Mouse (Mus musculus): ENCODE data around the gene Tnr. TPM values are rescaled to one million over a fixed set of nuclear protein-coding genes. Genes with fewer than 3 reads are reported as not detected.

The Tnr gene
- polyA plus RNA-seq, 1 experiment from 2014 or later, result 1.7 TPM

GRCm38 (mm10) chr1:159742003-159742274, 218.4 kb downstream of the Tnr start:
- WGBS, result 61% methylated on average over 3 of the region's 3 CpGs
- Histone ChIP-seq H3K27me3 (no peaks in the 10 kb centered on the region), H3K36me3 (no peaks in the 10 kb centered on the region), H3K9me3 (no peaks in the 10 kb centered on the region), H3K9ac (replicated peaks) (no peak overlapping the region), H3K4me3 (replicated peaks) (no peak overlapping the region), H3K27ac (no peak overlapping the region), H3K4me2 (replicated peaks) (no peak overlapping the region), H3K4me1 (replicated peaks) (peaks cover 10% of the 10 kb centered on the region)
- no peak for ATAC-seq

GRCm38 (mm10) chr1:159743744-159744253, 220.2 kb downstream of the Tnr start:
- no peak overlapping the region for H3K27ac ChIP-seq
- H3K4me2 ChIP-seq (replicated peaks), result no peak overlapping the region
- no peaks in the 10 kb centered on the region for H3K36me3 ChIP-seq
- H3K4me1 ChIP-seq (replicated peaks), result peaks cover 10% of the 10 kb centered on the region
- H3K27me3 ChIP-seq, result no peaks in the 10 kb centered on the region
- no peak overlapping the region for H3K9ac ChIP-seq (replicated peaks)
- 88% methylated on average over 2 of the region's 2 CpGs for WGBS
- ATAC-seq, result no peak
- H3K4me3 ChIP-seq (replicated peaks), result no peak overlapping the region
- H3K9me3 ChIP-seq, result no peaks in the 10 kb centered on the region

DNA sequence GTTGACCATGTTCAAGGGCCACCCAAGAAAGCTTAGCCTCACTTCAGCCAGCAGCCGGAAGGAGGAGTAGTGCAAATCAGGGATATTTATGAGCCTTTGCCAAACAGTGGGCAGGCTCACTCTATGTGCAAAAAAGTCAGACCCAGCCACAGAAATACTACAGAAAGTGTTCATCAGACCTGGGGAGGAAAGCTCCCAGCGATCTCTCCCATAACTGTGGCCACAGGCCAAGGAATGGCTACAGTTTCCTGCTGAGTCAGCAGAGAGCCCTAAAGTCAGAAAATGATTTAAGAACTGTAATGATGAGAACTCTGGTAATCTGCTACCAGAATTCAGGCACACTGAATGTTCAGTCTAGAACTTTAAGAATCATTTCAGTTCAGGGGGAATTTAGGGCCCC, 221.7 kb downstream of the Tnr start:
- ATAC-seq, result no peak
- Histone ChIP-seq H3K36me3 (no peaks in the 10 kb centered on the region), H3K27me3 (no peaks in the 10 kb centered on the region), H3K4me1 (replicated peaks) (peaks cover 10% of the 10 kb centered on the region), H3K4me2 (replicated peaks) (no peak overlapping the region), H3K9me3 (no peaks in the 10 kb centered on the region), H3K27ac (no peak overlapping the region), H3K9ac (replicated peaks) (no peak overlapping the region), H3K4me3 (replicated peaks) (no peak overlapping the region)
- WGBS, result 93% methylated on average over 2 of the region's 2 CpGs

DNA sequence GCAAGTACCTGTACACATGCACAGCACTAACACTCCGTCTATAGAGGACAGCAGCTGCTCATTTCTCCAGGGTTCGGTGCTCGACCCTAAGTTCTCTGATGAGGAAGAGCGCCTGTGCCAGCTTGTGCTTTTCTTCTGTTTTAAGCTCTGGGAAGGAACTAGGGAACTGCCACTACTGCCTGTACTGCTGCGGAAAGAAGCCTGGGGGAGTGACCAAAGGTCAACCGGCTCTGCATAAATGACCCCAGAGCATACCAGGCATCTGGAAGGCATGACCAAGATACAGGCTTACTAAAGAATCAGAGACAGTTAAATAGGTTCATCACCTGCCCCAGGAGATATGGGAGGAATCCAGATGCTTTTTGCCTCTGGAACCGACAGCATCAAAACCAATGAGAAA, 224.4 kb downstream of the Tnr start:
- Histone ChIP-seq H3K4me1 (replicated peaks) (no peaks in the 10 kb centered on the region), H3K4me2 (replicated peaks) (no peak overlapping the region), H3K36me3 (no peaks in the 10 kb centered on the region), H3K9me3 (no peaks in the 10 kb centered on the region), H3K27ac (no peak overlapping the region), H3K9ac (replicated peaks) (no peak overlapping the region), H3K4me3 (replicated peaks) (no peak overlapping the region), H3K27me3 (no peaks in the 10 kb centered on the region)
- 73% methylated on average over 7 of the region's 7 CpGs for WGBS
- ATAC-seq, result no peak

GRCm38 (mm10) chr1:159750411-159750810, 226.8 kb downstream of the Tnr start:
- H3K36me3 ChIP-seq, result no peaks in the 10 kb centered on the region
- H3K9ac ChIP-seq (replicated peaks), result no peak overlapping the region
- H3K4me2 ChIP-seq (replicated peaks), result no peak overlapping the region
- no peaks in the 10 kb centered on the region for H3K4me1 ChIP-seq (replicated peaks)
- H3K27ac ChIP-seq, result no peak overlapping the region
- WGBS, result 71% methylated on average over 5 of the region's 5 CpGs
- no peaks in the 10 kb centered on the region for H3K9me3 ChIP-seq
- no peaks in the 10 kb centered on the region for H3K27me3 ChIP-seq
- no peak for ATAC-seq
- no peak overlapping the region for H3K4me3 ChIP-seq (replicated peaks)

GRCm38 (mm10) chr1:159750876-159751275, 227.3 kb downstream of the Tnr start:
- Histone ChIP-seq H3K4me2 (replicated peaks) (no peak overlapping the region), H3K36me3 (no peaks in the 10 kb centered on the region), H3K4me1 (replicated peaks) (no peaks in the 10 kb centered on the region), H3K4me3 (replicated peaks) (no peak overlapping the region), H3K9ac (replicated peaks) (no peak overlapping the region), H3K9me3 (no peaks in the 10 kb centered on the region), H3K27ac (no peak overlapping the region), H3K27me3 (no peaks in the 10 kb centered on the region)
- 23% methylated on average over 6 of the region's 6 CpGs for WGBS
- no peak for ATAC-seq

DNA sequence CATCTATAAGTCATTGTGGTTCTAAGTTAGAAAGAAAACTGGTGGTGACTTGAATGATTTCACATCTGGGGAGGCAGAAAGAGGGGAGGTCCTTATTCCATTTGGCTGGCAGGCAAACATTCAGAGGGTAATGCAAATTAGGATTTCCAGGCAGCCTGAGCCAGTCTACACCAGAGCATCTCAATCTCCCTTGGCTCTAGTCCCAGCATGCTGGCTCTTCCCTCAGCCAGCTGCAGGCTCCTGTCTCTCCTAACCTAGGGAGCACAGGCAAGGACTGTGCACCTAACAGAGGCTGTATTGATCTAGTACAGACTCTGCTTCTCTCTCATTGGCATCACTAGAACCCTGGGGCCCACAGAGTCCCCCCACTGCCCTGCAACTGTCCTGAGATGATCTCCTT, 237.4 kb downstream of the Tnr start:
- no peak overlapping the region for H3K4me2 ChIP-seq (replicated peaks)
- no peak overlapping the region for H3K4me3 ChIP-seq (replicated peaks)
- 0 out of 2 replicates have a peak, but pooled peaks cover 5% of the 10 kb centered on the region for H3K4me1 ChIP-seq (replicated peaks)
- peak; percentile 82 for ATAC-seq
- H3K27ac ChIP-seq, result no peak overlapping the region
- H3K36me3 ChIP-seq, result no peaks in the 10 kb centered on the region
- no peaks in the 10 kb centered on the region for H3K27me3 ChIP-seq
- H3K9ac ChIP-seq (replicated peaks), result no peak overlapping the region
- H3K9me3 ChIP-seq, result no peaks in the 10 kb centered on the region

DNA sequence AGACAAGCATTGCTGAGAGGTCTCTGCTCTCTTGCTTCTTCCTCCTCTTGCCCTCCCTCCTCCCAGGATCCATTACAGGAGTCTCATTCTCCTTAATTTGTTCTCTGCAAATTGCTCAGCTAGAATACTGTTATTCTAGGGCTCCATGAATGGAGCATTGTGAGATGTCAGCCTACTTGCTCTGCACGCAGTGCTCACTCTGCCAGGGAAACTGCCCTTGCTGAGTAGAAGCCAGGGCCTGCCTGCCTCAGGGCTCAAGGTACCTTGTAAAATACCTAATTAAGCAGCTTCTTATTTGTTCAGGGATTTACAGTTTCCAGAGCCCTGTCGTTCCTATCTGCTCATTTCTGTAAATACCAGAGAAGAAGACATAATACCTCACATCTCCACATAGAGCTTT, 240.3 kb downstream of the Tnr start:
- ATAC-seq, result no peak
- Histone ChIP-seq H3K27me3 (no peaks in the 10 kb centered on the region), H3K27ac (no peak overlapping the region), H3K4me1 (replicated peaks) (0 out of 2 replicates have a peak, but pooled peaks cover 5% of the 10 kb centered on the region), H3K4me2 (replicated peaks) (no peak overlapping the region), H3K9ac (replicated peaks) (no peak overlapping the region), H3K4me3 (replicated peaks) (no peak overlapping the region), H3K36me3 (no peaks in the 10 kb centered on the region), H3K9me3 (no peaks in the 10 kb centered on the region)
- 62% methylated on average over 2 of the region's 2 CpGs for WGBS

- no peak overlapping the region for H3K9ac ChIP-seq (replicated peaks)
- H3K27ac ChIP-seq, result no peak overlapping the region
- no peaks in the 10 kb centered on the region for H3K27me3 ChIP-seq
- 65% methylated on average over 2 of the region's 2 CpGs for WGBS
- H3K4me3 ChIP-seq (replicated peaks), result no peak overlapping the region
- H3K9me3 ChIP-seq, result no peaks in the 10 kb centered on the region
- no peak for ATAC-seq
- H3K36me3 ChIP-seq, result no peaks in the 10 kb centered on the region
- H3K4me1 ChIP-seq (replicated peaks), result peaks cover 6% of the 10 kb centered on the region; the same call in 1 of the 2 replicates
- no peak overlapping the region for H3K4me2 ChIP-seq (replicated peaks)
These were observed 241.3 kb downstream of the Tnr start for GRCm38 (mm10) chr1:159764897-159765296.

DNA sequence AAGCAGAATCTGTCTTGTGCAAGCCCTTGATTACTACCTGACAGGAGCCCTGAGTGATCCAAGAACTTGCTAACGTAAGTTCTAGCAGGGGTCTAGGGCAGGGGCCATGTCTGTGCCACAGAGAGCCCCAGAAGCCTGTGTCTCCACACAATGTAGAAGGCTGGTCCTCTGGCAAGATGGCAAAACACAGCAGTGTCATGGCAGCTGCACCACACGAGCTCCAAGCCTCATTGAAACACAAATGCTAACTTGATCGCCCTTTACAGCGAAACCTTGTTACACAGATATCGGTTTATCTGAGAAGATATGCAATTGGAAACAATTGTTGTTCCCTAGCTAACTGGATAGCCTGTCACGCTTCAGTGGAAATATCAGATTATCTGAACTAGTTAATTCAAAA, 246.4 kb downstream of the Tnr start:
- Histone ChIP-seq H3K4me1 (replicated peaks) (peaks cover 13% of the 10 kb centered on the region), H3K4me3 (replicated peaks) (no peak overlapping the region), H3K27ac (no peak overlapping the region), H3K9ac (replicated peaks) (no peak overlapping the region), H3K36me3 (no peaks in the 10 kb centered on the region), H3K4me2 (replicated peaks) (no peak overlapping the region), H3K27me3 (no peaks in the 10 kb centered on the region; the same call in 1 of the 2 replicates), H3K9me3 (no peaks in the 10 kb centered on the region)
- peak; percentile 55; the same call in 1 of the 2 replicates for ATAC-seq
- WGBS, result 29% methylated on average over 6 of the region's 6 CpGs

GRCm38 (mm10) chr1:159773671-159774070, 250.1 kb downstream of the Tnr start:
- H3K36me3 ChIP-seq, result no peaks in the 10 kb centered on the region
- 81% methylated on average over 12 of the region's 12 CpGs for WGBS
- no peaks in the 10 kb centered on the region; the same call in 1 of the 2 replicates for H3K27me3 ChIP-seq
- H3K27ac ChIP-seq, result no peak overlapping the region
- no peaks in the 10 kb centered on the region for H3K9me3 ChIP-seq
- H3K4me2 ChIP-seq (replicated peaks), result no peak overlapping the region
- no peak for ATAC-seq
- no peak overlapping the region for H3K4me3 ChIP-seq (replicated peaks)
- peaks cover 23% of the 10 kb centered on the region for H3K4me1 ChIP-seq (replicated peaks)
- H3K9ac ChIP-seq (replicated peaks), result no peak overlapping the region

DNA sequence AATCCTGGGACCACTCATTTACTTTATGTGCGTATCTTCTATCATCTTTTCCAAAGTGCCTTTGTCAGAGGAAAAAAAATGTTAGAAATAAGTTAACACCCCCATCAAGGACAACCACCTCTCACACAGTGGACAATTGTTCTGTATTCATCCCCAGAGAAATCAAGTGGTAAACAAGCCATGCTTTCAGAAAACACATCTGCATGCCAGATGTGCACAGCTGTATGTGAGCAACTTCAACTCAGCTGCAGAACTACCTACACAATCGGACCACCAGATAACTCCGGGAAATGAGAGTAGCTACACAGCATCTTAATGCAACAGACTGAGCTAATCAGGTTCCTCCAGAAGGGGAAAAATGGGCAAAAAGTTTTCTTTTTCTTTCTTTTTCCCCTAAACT, 251.6 kb downstream of the Tnr start:
- H3K27me3 ChIP-seq, result no peaks in the 10 kb centered on the region; the same call in 1 of the 2 replicates
- no peak overlapping the region for H3K4me3 ChIP-seq (replicated peaks)
- H3K9me3 ChIP-seq, result no peaks in the 10 kb centered on the region
- H3K27ac ChIP-seq, result no peak overlapping the region
- no peaks in the 10 kb centered on the region for H3K36me3 ChIP-seq
- no peak for ATAC-seq
- H3K4me1 ChIP-seq (replicated peaks), result peaks cover 19% of the 10 kb centered on the region
- WGBS, result 72% methylated on average over 3 of the region's 3 CpGs
- no peak overlapping the region for H3K9ac ChIP-seq (replicated peaks)
- H3K4me2 ChIP-seq (replicated peaks), result no peak overlapping the region

GRCm38 (mm10) chr1:159777107-159777506, 253.5 kb downstream of the Tnr start:
- H3K4me2 ChIP-seq (replicated peaks), result no peak overlapping the region
- no peak overlapping the region for H3K4me3 ChIP-seq (replicated peaks)
- no peaks in the 10 kb centered on the region for H3K9me3 ChIP-seq
- H3K36me3 ChIP-seq, result no peaks in the 10 kb centered on the region
- no peak overlapping the region for H3K27ac ChIP-seq
- no peak for ATAC-seq
- H3K4me1 ChIP-seq (replicated peaks), result peaks cover 16% of the 10 kb centered on the region
- no peak overlapping the region for H3K9ac ChIP-seq (replicated peaks)
- H3K27me3 ChIP-seq, result no peaks in the 10 kb centered on the region
- 45% methylated on average over 3 of the region's 3 CpGs for whole genome bisulfite sequencing

All from midbrain, embryonic 13.5 days (tissue).